Mouse (Mus musculus): ENCODE results near the gene Adh6a. TPM values are rescaled to one million over a fixed set of nuclear protein-coding genes. Genes with fewer than 3 reads are reported as not detected.

Gene Adh6a
- polyA plus RNA-seq, 1 experiment from 2014 or later, result not detected

DNA sequence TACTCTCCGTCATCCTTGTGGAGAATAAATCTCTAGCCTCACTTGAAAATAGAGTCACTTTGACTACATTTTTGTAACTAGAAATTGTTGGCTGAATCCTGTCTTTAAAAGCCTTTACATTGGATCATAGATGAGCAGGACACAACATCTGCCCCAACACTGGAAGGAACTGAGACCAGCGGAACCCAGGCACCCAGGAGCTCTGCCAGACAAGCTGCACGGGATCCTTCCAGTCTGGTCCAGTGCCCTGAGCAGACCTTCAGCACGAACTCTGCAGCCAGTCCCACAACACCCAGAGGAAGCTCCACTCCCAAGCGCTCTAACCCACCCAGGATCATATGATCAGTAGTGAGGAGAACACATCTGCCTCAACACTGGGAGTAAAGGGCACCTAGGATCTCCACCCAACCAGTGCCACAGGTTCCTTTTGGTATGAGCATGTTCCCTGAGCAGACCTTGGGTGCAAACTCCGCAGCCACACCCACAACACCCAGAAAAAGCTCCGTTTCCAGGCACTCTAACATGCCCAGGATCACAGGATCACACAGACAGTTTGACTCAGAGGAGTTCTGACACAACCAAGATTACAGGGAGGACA, 19.7 kb upstream of the Adh6a start:
- H3K36me3 ChIP-seq (replicated peaks), result no peaks in the 10 kb centered on the region; the same call in 1 of the 2 replicates
- no peak overlapping the region for H3K27ac ChIP-seq (replicated peaks)
- no peak overlapping the region for H3K9ac ChIP-seq
- H3K27me3 ChIP-seq, result no peaks in the 10 kb centered on the region
- WGBS (ENCODE audit: insufficient replicate concordance), result 59% methylated on average over 7 of the region's 7 CpGs
- no peaks in the 10 kb centered on the region for H3K4me1 ChIP-seq (replicated peaks)
- H3K9me3 ChIP-seq (replicated peaks), result no peaks in the 10 kb centered on the region
- no peak overlapping the region for H3K4me3 ChIP-seq (replicated peaks)
- H3K4me2 ChIP-seq, result no peak overlapping the region
- ATAC-seq (ENCODE audit: insufficient read depth), result no peak

DNA sequence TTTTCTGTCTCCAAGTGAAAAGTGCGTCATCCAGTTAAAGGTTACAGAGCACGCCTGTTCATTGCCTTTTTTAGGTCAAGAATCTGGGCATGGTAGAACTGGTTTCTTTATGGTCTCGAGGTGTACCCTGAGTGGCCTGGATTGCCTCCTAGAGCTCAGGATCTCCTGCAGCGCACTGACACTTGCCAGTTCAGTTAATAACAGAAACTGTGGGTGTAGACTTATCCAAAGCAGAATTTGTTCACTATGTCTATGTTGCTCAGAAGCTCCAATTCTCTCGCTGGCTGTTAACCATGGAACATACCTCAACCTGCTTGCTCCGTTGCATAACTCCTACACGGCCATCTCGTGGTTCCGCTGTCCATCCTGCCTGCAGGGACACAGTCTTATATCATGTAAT, 13.0 kb upstream of the Adh6a start:
- Histone ChIP-seq H3K4me3 (replicated peaks) (no peak overlapping the region), H3K9me3 (replicated peaks) (no peaks in the 10 kb centered on the region), H3K27me3 (no peaks in the 10 kb centered on the region), H3K27ac (replicated peaks) (no peak overlapping the region), H3K9ac (no peak overlapping the region), H3K4me1 (replicated peaks) (no peaks in the 10 kb centered on the region), H3K36me3 (replicated peaks) (no peaks in the 10 kb centered on the region), H3K4me2 (no peak overlapping the region)
- WGBS (ENCODE audit: insufficient replicate concordance), result 75% methylated on average over 9 of the region's 9 CpGs
- no peak for ATAC-seq (ENCODE audit: insufficient read depth)

DNA sequence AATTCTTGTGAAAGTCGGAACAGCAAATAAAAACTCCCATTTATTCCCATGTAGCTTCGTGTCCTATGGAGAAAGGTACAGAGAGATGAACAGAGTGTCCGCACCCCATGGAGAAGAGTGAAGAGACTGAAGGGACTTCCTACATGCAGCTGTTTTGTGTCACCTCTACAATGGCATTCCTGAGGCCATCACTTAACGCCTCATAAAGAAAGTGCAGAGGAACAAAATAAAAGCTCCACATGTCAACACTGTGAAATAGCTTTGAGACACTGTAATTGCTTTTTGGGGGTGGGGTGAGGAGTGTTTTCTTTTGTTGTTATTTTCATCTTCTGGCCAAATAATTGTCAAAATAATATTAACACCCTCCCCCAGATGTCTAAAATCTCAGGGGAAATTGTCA, 10.4 kb upstream of the Adh6a start:
- no peak overlapping the region for H3K4me3 ChIP-seq (replicated peaks)
- no peak overlapping the region for H3K9ac ChIP-seq
- H3K27ac ChIP-seq (replicated peaks), result no peak overlapping the region
- 65% methylated on average over 4 of the region's 4 CpGs for WGBS (ENCODE audit: insufficient replicate concordance)
- no peaks in the 10 kb centered on the region for H3K4me1 ChIP-seq (replicated peaks)
- no peak for ATAC-seq (ENCODE audit: insufficient read depth)
- no peaks in the 10 kb centered on the region for H3K36me3 ChIP-seq (replicated peaks)
- no peaks in the 10 kb centered on the region for H3K9me3 ChIP-seq (replicated peaks)
- H3K4me2 ChIP-seq, result no peak overlapping the region
- no peaks in the 10 kb centered on the region for H3K27me3 ChIP-seq

DNA sequence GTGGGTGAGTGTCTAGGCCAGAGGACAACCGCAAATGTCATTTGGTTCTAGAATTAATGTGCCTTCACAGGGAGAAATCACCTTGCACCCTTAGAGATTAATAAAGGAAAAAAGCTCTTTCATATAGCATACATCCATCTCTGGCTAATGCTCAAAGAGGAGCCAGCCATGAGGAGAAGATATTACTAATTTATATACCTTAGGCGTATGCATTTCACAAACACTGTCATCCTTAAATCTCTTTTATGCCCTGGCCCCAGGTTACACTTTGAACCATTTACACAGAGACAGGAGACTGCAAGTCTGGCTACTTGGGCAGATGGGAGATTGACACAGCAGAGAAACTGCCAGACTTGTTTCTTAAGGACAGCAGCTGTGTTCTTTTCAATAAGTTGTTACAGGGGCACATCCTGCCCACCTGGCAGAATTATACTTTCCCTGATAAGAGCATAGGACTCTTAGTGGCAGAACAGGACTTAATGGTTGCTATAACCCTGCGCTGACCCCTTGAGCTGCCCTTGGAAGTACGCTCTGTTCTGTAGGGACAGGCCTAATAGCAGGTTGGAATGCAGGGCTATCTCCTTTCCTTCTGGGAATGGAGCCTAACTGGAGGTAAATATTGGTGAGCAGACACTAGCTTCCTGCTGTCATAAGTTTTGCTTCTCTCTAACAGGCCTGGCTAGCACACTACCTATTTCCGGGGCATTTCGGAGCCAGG, 9.2 kb upstream of the Adh6a start:
- H3K4me1 ChIP-seq (replicated peaks), result no peaks in the 10 kb centered on the region
- no peak overlapping the region for H3K9ac ChIP-seq
- H3K27ac ChIP-seq (replicated peaks), result no peak overlapping the region
- H3K9me3 ChIP-seq (replicated peaks), result no peaks in the 10 kb centered on the region
- no peak overlapping the region for H3K4me3 ChIP-seq (replicated peaks)
- 66% methylated on average over 6 of the region's 6 CpGs for WGBS (ENCODE audit: insufficient replicate concordance)
- ATAC-seq (ENCODE audit: insufficient read depth), result no peak
- no peaks in the 10 kb centered on the region for H3K27me3 ChIP-seq
- no peak overlapping the region for H3K4me2 ChIP-seq
- no peaks in the 10 kb centered on the region for H3K36me3 ChIP-seq (replicated peaks)

DNA sequence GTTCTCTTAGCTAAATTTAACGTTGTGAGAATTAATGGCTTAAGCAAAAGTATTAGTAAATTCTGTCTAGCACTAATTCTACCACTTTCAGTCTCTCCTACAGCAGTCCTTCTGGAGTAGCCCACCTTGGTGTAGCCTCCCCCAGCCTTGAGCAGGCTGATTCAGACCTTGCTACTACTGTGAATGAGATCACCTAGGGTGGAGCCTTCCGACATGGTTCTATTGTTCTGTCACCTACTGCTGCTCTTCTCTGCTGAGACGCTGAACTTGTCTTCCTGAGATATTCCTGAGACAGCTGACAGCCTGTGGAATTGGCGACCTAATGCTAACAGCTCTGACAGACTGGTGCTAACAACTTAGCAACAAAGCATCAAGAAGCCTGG, 8.6 kb upstream of the Adh6a start:
- Histone ChIP-seq H3K27me3 (no peaks in the 10 kb centered on the region), H3K4me1 (replicated peaks) (no peaks in the 10 kb centered on the region), H3K4me3 (replicated peaks) (no peak overlapping the region), H3K9ac (no peak overlapping the region), H3K27ac (replicated peaks) (no peak overlapping the region), H3K9me3 (replicated peaks) (no peaks in the 10 kb centered on the region), H3K36me3 (replicated peaks) (no peaks in the 10 kb centered on the region), H3K4me2 (no peak overlapping the region)
- WGBS (ENCODE audit: insufficient replicate concordance), result 46% methylated on average over 4 of the region's 4 CpGs
- no peak for ATAC-seq (ENCODE audit: insufficient read depth)

DNA sequence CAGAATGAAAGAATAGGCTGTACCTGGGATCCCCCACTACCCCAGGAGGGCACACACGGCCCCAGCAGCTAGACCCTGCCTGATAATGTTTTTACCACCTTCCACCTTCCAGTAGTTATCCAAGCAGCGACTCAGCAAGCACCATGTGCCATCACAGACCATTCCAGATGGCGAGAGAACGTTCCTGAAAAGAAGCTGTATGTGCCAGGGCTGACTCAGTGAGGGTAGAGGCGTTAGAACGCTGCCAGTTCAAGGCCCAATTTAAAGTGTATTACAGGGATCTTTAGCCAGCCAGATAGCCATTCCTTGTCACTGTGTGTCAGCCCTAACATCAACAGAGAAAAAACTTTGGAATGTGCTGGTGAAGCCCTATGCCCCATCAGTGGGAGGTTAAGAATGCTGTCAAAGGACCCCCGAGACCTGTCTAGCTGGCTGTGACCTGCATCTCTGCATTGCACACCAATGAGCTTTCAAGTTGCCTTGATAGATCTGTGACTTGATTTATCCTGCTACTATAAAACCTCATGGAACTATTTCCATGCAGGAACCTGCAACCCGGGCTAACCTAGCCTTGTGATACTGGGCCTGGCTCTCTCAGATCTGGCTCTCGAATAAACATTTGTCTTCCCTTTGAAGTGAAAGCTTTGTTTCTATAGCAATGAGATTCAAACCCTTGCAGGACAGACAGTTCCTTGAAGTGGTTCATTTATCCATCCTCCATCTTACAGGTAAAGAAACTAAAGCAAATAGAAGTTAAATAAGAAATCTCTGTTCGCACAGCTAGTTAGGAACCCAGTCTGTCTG, 7.4 kb upstream of the Adh6a start:
- Histone ChIP-seq H3K9ac (no peak overlapping the region), H3K27ac (replicated peaks) (no peak overlapping the region), H3K4me2 (no peak overlapping the region), H3K9me3 (replicated peaks) (no peaks in the 10 kb centered on the region), H3K27me3 (no peaks in the 10 kb centered on the region), H3K4me1 (replicated peaks) (no peaks in the 10 kb centered on the region), H3K4me3 (replicated peaks) (no peak overlapping the region), H3K36me3 (replicated peaks) (no peaks in the 10 kb centered on the region)
- no peak for ATAC-seq (ENCODE audit: insufficient read depth)
- WGBS (ENCODE audit: insufficient replicate concordance), result 50% methylated on average over 10 of the region's 10 CpGs

DNA sequence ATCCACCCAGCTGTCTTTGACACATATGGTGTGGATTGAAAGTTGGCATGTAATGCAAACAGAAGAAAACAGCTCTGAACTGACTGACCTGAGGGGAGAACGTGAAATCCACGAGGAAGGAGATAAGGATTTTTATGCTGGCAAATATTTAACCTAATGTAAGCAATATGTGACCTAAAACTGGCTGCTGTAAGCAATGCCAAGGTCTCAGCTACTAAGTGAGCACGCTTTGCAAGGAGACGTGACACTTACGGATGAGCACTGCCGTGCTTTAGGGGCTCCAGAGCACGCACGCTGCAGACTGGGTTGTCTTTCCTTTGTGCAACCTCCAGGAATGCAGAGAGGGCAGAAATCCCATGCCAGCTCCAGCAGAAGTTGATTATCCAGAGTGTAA, 6.8 kb upstream of the Adh6a start:
- ATAC-seq (ENCODE audit: insufficient read depth), result peak; percentile 69
- H3K9me3 ChIP-seq (replicated peaks), result no peaks in the 10 kb centered on the region
- no peak overlapping the region for H3K4me3 ChIP-seq (replicated peaks)
- H3K9ac ChIP-seq, result no peak overlapping the region
- H3K4me1 ChIP-seq (replicated peaks), result no peaks in the 10 kb centered on the region
- peak overlapping the region; percentile 25; the same call in 1 of the 2 replicates for H3K4me2 ChIP-seq
- H3K27ac ChIP-seq (replicated peaks), result no peak overlapping the region
- H3K27me3 ChIP-seq, result no peaks in the 10 kb centered on the region
- 50% methylated on average over 8 of the region's 8 CpGs for WGBS (ENCODE audit: insufficient replicate concordance)
- no peaks in the 10 kb centered on the region for H3K36me3 ChIP-seq (replicated peaks)

DNA sequence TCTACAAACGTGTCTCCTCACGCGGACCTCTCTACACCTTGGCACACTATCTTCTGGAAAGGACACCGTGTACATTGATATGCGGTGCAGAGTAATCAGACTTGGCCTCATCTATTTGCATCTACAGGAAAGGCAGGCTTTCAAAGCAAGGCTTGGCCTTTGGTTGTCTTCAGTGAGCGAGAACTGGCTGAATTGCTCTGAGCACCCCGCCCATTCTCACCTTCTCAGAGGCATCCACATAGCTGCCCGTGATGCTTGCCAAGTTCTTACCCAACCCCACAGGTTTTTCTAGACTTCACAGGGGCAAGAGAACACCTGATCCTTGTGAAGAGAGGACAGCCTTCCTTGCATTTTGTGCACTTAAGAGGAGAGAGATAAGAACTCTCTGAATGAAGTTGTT, 3.2 kb upstream of the Adh6a start:
- no peaks in the 10 kb centered on the region for H3K36me3 ChIP-seq (replicated peaks)
- no peaks in the 10 kb centered on the region for H3K27me3 ChIP-seq
- WGBS (ENCODE audit: insufficient replicate concordance), result 78% methylated on average over 8 of the region's 8 CpGs
- no peaks in the 10 kb centered on the region for H3K4me1 ChIP-seq (replicated peaks)
- ATAC-seq (ENCODE audit: insufficient read depth), result no peak
- no peak overlapping the region for H3K4me2 ChIP-seq
- H3K9ac ChIP-seq, result no peak overlapping the region
- no peak overlapping the region for H3K4me3 ChIP-seq (replicated peaks)
- no peaks in the 10 kb centered on the region for H3K9me3 ChIP-seq (replicated peaks)
- no peak overlapping the region for H3K27ac ChIP-seq (replicated peaks)

DNA sequence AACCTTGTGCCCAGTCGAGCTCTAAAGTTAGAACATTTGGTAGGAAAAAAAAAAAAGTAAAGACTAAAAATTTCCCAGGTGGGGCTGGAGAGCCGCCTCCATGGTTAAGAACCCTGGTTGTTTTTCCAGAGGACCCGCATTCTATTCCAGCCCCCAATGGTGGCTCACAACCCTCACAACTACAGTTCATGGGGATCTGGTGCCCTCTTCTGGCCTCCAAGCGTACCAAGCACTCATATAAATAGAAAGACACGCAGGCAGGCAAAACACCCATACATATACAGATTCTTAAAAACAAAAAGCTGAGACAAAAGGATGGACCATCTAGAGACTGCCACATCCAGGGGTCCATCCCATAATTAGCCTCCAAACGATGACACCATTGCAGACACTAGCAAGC, 2.1 kb upstream of the Adh6a start:
- WGBS (ENCODE audit: insufficient replicate concordance), result 63% methylated on average over 6 of the region's 6 CpGs
- Histone ChIP-seq H3K4me2 (no peak overlapping the region), H3K4me1 (replicated peaks) (no peaks in the 10 kb centered on the region), H3K27me3 (no peaks in the 10 kb centered on the region), H3K4me3 (replicated peaks) (no peak overlapping the region), H3K27ac (replicated peaks) (no peak overlapping the region), H3K9me3 (replicated peaks) (no peaks in the 10 kb centered on the region), H3K36me3 (replicated peaks) (no peaks in the 10 kb centered on the region), H3K9ac (no peak overlapping the region)
- no peak for ATAC-seq (ENCODE audit: insufficient read depth)

DNA sequence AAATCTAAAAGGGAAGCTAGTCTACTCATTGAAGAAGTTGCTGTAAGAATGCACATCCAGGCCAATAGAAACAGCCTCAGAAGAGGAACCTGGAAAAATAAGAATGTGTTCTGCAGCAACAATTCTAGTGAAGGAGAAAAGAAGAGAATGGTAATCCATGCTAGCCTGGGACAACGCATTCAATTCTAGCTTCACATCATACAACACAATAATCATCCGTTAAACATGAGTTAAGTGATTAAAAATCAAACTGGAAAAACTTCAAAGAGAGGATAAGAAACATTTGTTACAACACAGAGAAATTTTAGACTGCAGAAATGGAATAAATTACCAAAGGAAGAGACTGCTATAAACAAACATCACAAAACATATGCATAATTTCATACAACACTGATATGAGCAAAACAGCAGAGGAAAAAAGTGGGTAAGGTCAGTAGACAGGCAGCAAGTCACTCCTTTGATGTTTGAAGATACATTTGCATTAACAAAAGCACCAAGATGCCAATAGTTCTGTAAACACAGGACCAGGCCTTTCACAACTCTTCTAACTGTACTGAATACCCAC, 3.9 kb downstream of the Adh6a start:
- H3K27ac ChIP-seq (replicated peaks), result no peak overlapping the region
- no peak overlapping the region for H3K4me2 ChIP-seq
- H3K36me3 ChIP-seq (replicated peaks), result no peaks in the 10 kb centered on the region
- no peaks in the 10 kb centered on the region for H3K27me3 ChIP-seq
- no peak for ATAC-seq (ENCODE audit: insufficient read depth)
- H3K4me1 ChIP-seq (replicated peaks), result no peaks in the 10 kb centered on the region
- H3K9ac ChIP-seq, result no peak overlapping the region
- H3K9me3 ChIP-seq (replicated peaks), result no peaks in the 10 kb centered on the region
- H3K4me3 ChIP-seq (replicated peaks), result no peak overlapping the region
- WGBS (ENCODE audit: insufficient replicate concordance), result 71% methylated on average over 2 of the region's 2 CpGs

DNA sequence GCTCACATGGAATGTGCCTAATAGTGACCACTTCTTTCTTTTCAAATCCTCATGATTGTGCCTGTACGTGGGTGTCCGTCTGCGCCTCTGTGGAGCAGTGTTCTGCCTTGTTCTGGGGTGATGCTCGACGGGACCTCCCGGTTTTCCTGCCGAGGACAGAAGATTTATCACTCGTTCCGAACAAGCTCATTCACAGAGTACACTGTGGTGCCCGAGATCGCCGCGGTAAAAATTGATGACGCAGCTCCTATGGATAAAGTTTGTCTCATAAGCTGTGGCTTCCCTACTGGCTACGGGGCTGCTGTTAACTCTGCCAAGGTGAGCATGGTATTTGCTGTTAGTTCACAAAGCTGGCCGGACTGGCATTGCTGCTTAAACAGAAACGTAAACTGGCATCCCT, 11.9 kb downstream of the Adh6a start:
- H3K4me2 ChIP-seq, result no peak overlapping the region
- no peak overlapping the region for H3K4me3 ChIP-seq (replicated peaks)
- WGBS (ENCODE audit: insufficient replicate concordance), result 80% methylated on average over 17 of the region's 17 CpGs
- no peaks in the 10 kb centered on the region for H3K4me1 ChIP-seq (replicated peaks)
- H3K27ac ChIP-seq (replicated peaks), result no peak overlapping the region
- no peak for ATAC-seq (ENCODE audit: insufficient read depth)
- H3K36me3 ChIP-seq (replicated peaks), result no peaks in the 10 kb centered on the region
- no peaks in the 10 kb centered on the region for H3K27me3 ChIP-seq
- no peaks in the 10 kb centered on the region for H3K9me3 ChIP-seq (replicated peaks)
- H3K9ac ChIP-seq, result no peak overlapping the region

All from liver, embryonic 15.5 days (tissue).